Mouse (Mus musculus) bone marrow macrophage, adult 2 months (primary cell): ENCODE results near the gene Tmem178b.

Source experiments
- CTCF ChIP-seq: IDR thresholded peaks from 2 replicates; pipeline ENCODE4 v1.5.1; 2012; ENCODE audit warnings: low read depth, mild to moderate bottlenecking, low read length, moderate library complexity
- POLR2A ChIP-seq: IDR thresholded peaks from 2 replicates; pipeline ENCODE4 v1.6.1; 2012; ENCODE audit warnings: mild to moderate bottlenecking, low read depth, low read length, borderline replicate concordance

- TF ChIP-seq POLR2A (no peak), CTCF (no peak)
Observed at GRCm38 (mm10) chr6:39843698-39844342, 29.3 kb upstream of the Tmem178b start.
